Mouse (Mus musculus) MEL (cell line): ENCODE results near the gene Rnf157.

ENCODE experiments used
- CHD1 ChIP-seq: IDR thresholded peaks from 2 replicates; pipeline ENCODE4 v1.6.1; 2012; ENCODE audit warnings: low read depth, mild to moderate bottlenecking, inconsistent platforms, low read length, improper control_type of control experiment
- CTCF ChIP-seq, 3 experiments: IDR thresholded peaks in 2 of 3; conservative IDR thresholded peaks in 1 of 3; 2 replicates each; pipeline ENCODE4 v1.5.1; 2011 to 2012; ENCODE audit warnings: low read length in 3 of 3, low read depth in 2 of 3, mild to moderate bottlenecking in 2 of 3, improper control_type of control experiment in 1 of 3, inconsistent platforms in 1 of 3, mixed read lengths in 1 of 3, moderate library complexity in 1 of 3; ENCODE audit not compliant: control insufficient read depth in 1 of 3, insufficient read depth in 1 of 3, poor library complexity in 1 of 3, severe bottlenecking in 1 of 3
- GATA1 ChIP-seq: IDR thresholded peaks from 2 replicates; pipeline ENCODE4 v1.6.1; 2011; ENCODE audit warnings: low read depth, low read length, improper control_type of control experiment
- POLR2A ChIP-seq, 2 experiments: IDR thresholded peaks; 2 replicates each; pipeline ENCODE4 v1.6.1; 2011 to 2012; ENCODE audit warnings: low read length in 2 of 2, mild to moderate bottlenecking in 2 of 2, control low read depth in 1 of 2, improper control_type of control experiment in 1 of 2, low read depth in 1 of 2, moderate library complexity in 1 of 2; ENCODE audit not compliant: control insufficient read depth in 1 of 2, insufficient read depth in 1 of 2, poor library complexity in 1 of 2
- TCF12 ChIP-seq: IDR thresholded peaks from 2 replicates; pipeline ENCODE4 v1.6.1; 2014; ENCODE audit warnings: low read depth, mild to moderate bottlenecking, inconsistent platforms, low read length, improper control_type of control experiment, moderate library complexity

DNA sequence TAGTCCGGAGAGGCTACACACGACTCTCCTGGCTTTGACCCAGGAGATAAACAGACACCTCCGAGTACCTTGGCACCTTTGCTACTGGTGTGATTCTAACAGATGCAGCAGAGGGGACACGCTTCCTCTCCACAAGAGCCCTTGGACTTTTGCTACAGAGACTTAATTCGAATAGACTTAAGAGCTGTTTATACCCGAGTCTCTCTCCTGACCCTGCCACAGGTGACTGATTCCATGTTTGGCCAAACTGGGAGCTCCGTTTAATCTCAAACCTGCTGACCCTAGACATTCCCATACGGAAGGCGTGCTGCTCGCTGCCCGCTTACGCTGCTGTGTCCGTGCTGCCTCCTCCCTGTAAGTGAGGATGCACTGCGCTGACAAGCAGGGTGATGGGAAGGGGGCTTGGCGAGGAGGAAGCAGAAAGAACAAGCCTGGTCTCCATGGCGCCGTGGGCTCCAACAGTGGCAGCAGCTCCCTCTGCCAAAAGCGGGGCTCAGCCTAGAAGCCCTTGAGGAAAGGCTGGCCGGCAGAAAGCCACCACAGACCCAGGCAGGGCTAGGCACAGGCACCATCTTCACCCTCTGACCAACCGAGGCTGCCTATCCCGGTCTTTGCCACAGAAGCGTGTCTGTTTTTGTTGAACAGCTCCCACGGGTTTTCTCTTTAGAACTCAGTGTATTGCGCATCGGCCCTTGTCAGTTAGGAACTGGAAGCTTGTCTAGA lies 70.6 kb downstream of the Rnf157 start:
- TF ChIP-seq POLR2A (IDR thresholded peaks at IDR 0.05; ENCODE audit: control insufficient read depth in 1 of 2, insufficient read depth in 1 of 2, low read depth in 1 of 2, low read length in 2 of 2, poor library complexity in 1 of 2), result no peak
- TF ChIP-seq CHD1, result no peak
- no peak for TF ChIP-seq GATA1
- TF ChIP-seq TCF12, result no peak
- no peak for TF ChIP-seq CTCF (IDR thresholded peaks at IDR 0.05 in 2 of 3, conservative IDR thresholded peaks at IDR 0.05 in 1 of 3; ENCODE audit: control insufficient read depth in 1 of 3, insufficient read depth in 1 of 3, low read depth in 2 of 3, low read length in 3 of 3, poor library complexity in 1 of 3, severe bottlenecking in 1 of 3)
